Mouse (Mus musculus) heart, embryonic 16.5 days (tissue): ENCODE data around the gene Ensa. TPM values are rescaled to one million over a fixed set of nuclear protein-coding genes. Genes with fewer than 3 reads are reported as not detected.

Source experiments
- ATAC-seq: fragments of 200-750 bp; cut with Nextera tagmentation; replicated peaks from 2 replicates; pipeline ENCODE4 v1.8.0; 2017; ENCODE audit warnings: moderate number of reproducible peaks; ENCODE audit not compliant: insufficient read depth, low FRiP score; ENCODE audit errors: extremely low read depth
- H3K27ac ChIP-seq: fragments of 300-500 bp; sonication (generic); 2 replicates; pipeline ENCODE4 v1.5.1; 2014; ENCODE audit warnings: mild to moderate bottlenecking, low read length, control low read depth, moderate library complexity
- H3K27me3 ChIP-seq: fragments of 300-500 bp; sonication (generic); 2 replicates; pipeline ENCODE4 v1.6.1; 2014; ENCODE audit warnings: low read length, mixed read lengths; ENCODE audit not compliant: control insufficient read depth, insufficient read depth
- H3K36me3 ChIP-seq: fragments of 300-500 bp; sonication (generic); 2 replicates; pipeline ENCODE4 v1.6.1; 2014; ENCODE audit not compliant: control insufficient read depth, insufficient read depth
- H3K4me1 ChIP-seq: fragments of 300-500 bp; sonication (generic); 2 replicates; pipeline ENCODE4 v1.6.1; 2014; ENCODE audit warnings: low read length, mixed read lengths; ENCODE audit not compliant: control insufficient read depth, insufficient read depth
- H3K4me2 ChIP-seq: fragments of 300-500 bp; sonication (generic); 2 replicates; pipeline ENCODE4 v1.6.1; 2014; ENCODE audit warnings: low read depth, mild to moderate bottlenecking, control low read depth, low read length
- H3K4me3 ChIP-seq: fragments of 300-500 bp; sonication (generic); 2 replicates; pipeline ENCODE4 v1.5.1; 2014; ENCODE audit warnings: mild to moderate bottlenecking, control low read depth, low read length
- H3K9ac ChIP-seq: fragments of 300-500 bp; sonication (generic); 2 replicates; pipeline ENCODE4 v1.6.1; 2014; ENCODE audit warnings: low read length, control low read depth
- H3K9me3 ChIP-seq: fragments of 300-500 bp; sonication (generic); replicated peaks from 2 replicates; pipeline ENCODE4 v1.6.1; 2016; ENCODE audit warnings: low read length; ENCODE audit not compliant: control insufficient read depth
- WGBS: fragments of 180-500 bp; shearing (Covaris S2); extraction: QIAGEN DNeasy Blood & Tissue Kit; methylation state at CpG from one replicate; pipeline ENCODE4 v1.1.7; 2014; 5-methylcytosine and 5-hydroxymethylcytosine counted together
- polyA plus RNA-seq: library from polyadenylated mRNA; unstranded; fragments of >200 nt; fragmentation: Nextera tagmentation; extraction: Ambion mirVana; gene quantifications from 2 replicates; pipeline ENCODE4 v1.2.1, GENCODE M21; 2015

Gene Ensa
- 51.1 and 53.0 TPM in 2 replicates for polyA plus RNA-seq

DNA sequence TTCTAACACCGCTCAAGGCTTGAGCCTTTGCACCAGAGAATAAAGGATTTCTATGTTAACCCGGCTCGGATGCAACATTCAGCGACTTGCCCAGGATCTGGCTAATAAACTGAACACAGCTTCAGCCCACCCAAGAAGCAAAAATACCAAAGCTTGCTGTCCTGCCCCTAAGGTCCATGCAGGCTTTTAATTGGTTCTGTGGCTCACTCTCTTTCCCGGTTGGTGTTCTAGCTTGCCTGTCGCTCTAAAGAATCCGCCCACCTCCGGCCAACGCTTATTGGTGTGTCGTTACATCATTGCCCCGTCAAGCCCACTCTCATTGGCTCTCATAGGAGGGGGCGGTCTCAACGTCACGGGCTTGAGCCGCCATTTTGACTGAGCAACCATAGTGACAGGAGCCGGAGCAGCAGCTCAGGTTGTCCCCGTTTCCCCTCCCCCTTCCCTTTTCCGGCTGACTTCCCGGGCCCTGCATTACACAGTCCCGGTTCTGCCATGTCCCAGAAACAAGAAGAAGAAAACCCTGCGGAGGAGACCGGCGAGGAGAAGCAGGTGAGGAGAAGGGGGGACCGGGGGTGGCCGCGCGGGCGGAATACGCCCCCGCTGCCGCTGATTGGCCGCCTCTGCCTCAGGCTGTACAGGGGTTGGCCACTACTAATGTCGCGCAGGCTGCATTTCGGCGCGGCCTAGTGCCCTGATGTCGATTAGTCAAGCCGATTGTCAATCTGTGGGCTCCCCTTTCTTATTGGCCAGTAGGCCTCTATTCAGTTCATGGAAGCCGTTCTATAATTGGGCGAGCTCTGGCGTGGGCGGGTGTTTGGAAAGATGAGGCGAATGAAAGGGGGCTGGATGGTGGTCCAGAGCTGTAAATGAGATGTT, at the start of gene Ensa:
Gene Ensa (plus strand): TSS at position 366 of the 876 bp plus-strand sequence.
- peaks cover 21% of the 10 kb centered on the region for H3K36me3 ChIP-seq
- peak; percentile 98 for ATAC-seq
- no peaks in the 10 kb centered on the region for H3K9me3 ChIP-seq
- H3K4me2 ChIP-seq: peak within 1 kb of the TSS; percentile 89
- H3K27me3 ChIP-seq: no peaks in the 10 kb centered on the region
- H3K27ac ChIP-seq: peak within 1 kb of the TSS; percentile 84
- H3K4me3 ChIP-seq: peak within 1 kb of the TSS; percentile 72
- H3K4me1 ChIP-seq: peaks cover 9% of the 10 kb centered on the region
- WGBS: under 1% methylated on average over 44 of the region's 44 CpGs
- H3K9ac ChIP-seq: peak within 1 kb of the TSS; percentile 75

DNA sequence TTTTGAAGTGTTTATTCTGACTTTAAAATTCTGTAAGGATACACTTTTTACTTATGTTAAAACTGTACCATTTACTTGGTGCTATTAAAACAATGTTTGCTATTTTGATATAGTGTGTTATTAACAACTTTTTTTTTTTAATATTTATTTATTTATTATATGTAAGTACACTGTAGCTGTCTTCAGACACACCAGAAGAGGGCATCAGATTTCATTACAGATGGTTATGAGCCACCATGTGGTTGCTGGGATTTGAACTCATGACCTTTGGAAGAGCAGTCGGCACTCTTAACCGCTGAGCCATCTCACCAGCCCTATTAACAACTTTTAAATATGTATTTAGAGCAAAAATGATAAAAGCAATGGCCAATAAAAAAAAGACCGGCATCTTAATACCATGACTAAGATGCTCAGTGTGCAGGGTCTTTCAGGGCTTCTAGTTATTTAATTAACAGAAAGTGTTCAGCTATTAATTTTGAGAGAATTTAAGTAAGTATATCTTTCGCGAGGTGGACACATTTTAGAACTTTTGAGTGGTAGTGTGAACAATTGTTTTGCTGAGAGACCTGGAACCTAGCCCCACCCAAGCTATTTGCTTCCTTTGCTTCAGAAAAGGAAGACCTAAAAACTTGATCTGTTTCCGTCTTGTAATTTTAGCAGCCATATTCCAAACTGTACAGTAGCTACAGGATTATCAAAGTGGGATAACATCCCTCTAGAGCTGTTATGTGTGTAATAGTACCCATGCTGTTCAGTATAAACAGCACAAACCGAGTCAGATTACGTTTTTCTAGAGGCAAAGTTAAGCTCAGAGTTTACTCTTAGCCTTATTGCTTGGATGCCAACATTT, 36.8 kb upstream of the Ensa start:
- Histone ChIP-seq H3K4me2 (peak overlapping the region; percentile 78), H3K4me1 (no peaks in the 10 kb centered on the region), H3K36me3 (peaks cover 7% of the 10 kb centered on the region), H3K27me3 (no peaks in the 10 kb centered on the region), H3K4me3 (peak overlapping the region; percentile 75), H3K9ac (peak overlapping the region; percentile 67), H3K27ac (peak overlapping the region; percentile 83), H3K9me3 (no peaks in the 10 kb centered on the region)
- WGBS: 51% methylated on average over 8 of the region's 8 CpGs
- ATAC-seq: peak; percentile 12; the same call in 1 of the 2 replicates

DNA sequence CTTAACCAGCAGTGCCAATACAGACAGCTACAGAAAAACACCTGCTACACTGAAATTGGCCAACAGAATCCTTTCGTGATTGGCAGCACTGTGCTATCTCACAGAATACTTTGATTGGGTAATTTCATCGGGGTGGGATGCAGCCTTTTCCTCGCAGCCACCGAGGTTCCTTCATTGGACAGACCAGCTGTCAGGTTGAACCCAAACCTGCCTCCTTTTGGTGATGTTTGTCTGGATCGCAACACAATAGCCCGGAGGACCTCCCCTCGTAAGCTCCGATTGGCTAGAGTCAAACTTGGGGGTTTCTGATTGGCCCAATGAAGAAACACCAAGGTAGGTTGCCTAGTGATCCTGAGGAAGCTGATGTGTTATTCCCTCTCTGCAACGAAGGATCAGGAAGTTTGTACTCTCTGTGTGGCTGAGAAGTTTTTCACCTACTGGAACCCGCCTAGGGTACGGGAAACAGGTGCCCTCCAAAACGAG, 36.1 kb upstream of the Ensa start, which contains the start of gene Golph3l:
Gene Golph3l (plus strand): TSS at position 331 of the 483 bp plus-strand sequence.
- Histone ChIP-seq H3K9me3 (no peaks in the 10 kb centered on the region), H3K27ac (peak within 1 kb of the TSS; percentile 83), H3K4me2 (peak within 1 kb of the TSS; percentile 78), H3K4me3 (peak within 1 kb of the TSS; percentile 75), H3K9ac (peak within 1 kb of the TSS; percentile 78), H3K36me3 (peaks cover 7% of the 10 kb centered on the region), H3K27me3 (no peaks in the 10 kb centered on the region), H3K4me1 (no peaks in the 10 kb centered on the region)
- under 1% methylated on average over 12 of the region's 12 CpGs for WGBS
- ATAC-seq: peak; percentile 100

DNA sequence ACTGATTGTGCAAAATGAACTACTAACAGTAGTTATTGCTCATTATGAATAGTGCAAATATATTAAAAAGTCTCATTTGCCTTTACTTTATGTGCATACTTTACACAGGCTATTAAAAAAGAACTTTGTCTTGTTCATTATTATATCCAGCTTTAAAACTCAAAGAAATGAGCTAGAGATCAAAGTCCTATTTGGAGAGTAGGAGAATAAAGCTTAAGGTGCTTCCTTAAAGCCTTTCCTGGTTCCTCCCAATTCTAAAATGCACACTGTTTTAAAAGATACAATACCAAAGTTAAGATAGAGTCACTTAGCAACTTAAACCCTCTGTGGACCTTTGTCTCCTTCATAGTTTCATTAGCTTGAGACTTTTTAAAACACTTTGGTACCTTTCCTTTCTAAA, 26.1 kb upstream of the Ensa start:
- no peaks in the 10 kb centered on the region for H3K4me1 ChIP-seq
- no peak overlapping the region for H3K27ac ChIP-seq
- no peak for ATAC-seq
- H3K9ac ChIP-seq: no peak overlapping the region
- no peaks in the 10 kb centered on the region for H3K9me3 ChIP-seq
- no peak overlapping the region for H3K4me2 ChIP-seq
- H3K36me3 ChIP-seq: peaks cover 16% of the 10 kb centered on the region
- H3K4me3 ChIP-seq: no peak overlapping the region
- H3K27me3 ChIP-seq: no peaks in the 10 kb centered on the region

DNA sequence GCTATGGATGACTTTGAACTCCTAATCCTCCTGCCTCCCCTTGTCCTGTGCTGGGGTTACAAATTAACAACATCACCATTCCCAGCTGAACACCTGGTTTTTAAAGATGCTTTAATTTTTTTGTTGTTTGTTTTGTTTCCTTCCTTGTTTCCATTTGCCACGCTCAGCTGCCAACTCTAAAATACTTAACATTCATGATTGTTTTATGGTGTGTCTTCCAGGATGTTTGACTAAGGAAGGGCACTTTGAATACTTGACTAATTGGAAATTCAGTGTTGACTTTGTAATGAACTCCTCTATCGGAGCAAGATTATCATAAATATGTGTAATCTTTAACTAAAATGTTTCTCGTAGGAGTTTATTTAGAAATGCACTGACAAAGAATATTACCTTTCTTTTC, 23.5 kb upstream of the Ensa start:
- H3K9me3 ChIP-seq: no peaks in the 10 kb centered on the region
- no peak overlapping the region for H3K4me3 ChIP-seq
- peaks cover 8% of the 10 kb centered on the region for H3K36me3 ChIP-seq
- H3K27ac ChIP-seq: no peak overlapping the region
- WGBS: 89% methylated on average over 3 of the region's 3 CpGs
- H3K27me3 ChIP-seq: no peaks in the 10 kb centered on the region
- H3K9ac ChIP-seq: no peak overlapping the region
- H3K4me2 ChIP-seq: no peak overlapping the region
- H3K4me1 ChIP-seq: peaks cover 6% of the 10 kb centered on the region
- no peak for ATAC-seq

DNA sequence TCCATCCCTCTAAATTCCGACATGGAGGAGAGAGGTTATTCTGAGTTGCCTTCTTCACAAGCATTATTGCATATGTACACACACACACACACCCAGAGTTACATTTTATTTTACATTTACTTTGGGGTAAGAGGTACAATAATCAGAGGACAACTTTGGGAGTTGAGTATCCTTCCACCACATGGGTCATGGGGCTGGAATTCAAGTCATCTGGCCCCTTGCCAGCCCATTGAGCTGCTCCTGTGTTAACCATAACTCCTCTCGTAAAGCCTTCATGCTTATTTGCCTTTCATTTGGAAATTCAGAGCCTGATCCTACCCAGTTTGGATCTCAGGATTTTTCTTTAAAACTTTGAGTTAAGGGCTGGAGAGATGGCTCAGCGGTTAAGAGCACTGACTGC, 18.7 kb upstream of the Ensa start:
- no peak overlapping the region for H3K4me2 ChIP-seq
- H3K4me3 ChIP-seq: no peak overlapping the region
- no peak overlapping the region for H3K27ac ChIP-seq
- WGBS: 67% methylated on average over 3 of the region's 3 CpGs
- no peak overlapping the region for H3K9ac ChIP-seq
- H3K27me3 ChIP-seq: no peaks in the 10 kb centered on the region
- H3K36me3 ChIP-seq: peaks cover 21% of the 10 kb centered on the region; the same call in 1 of the 2 replicates
- H3K4me1 ChIP-seq: peaks cover 8% of the 10 kb centered on the region
- ATAC-seq: no peak
- H3K9me3 ChIP-seq: no peaks in the 10 kb centered on the region

DNA sequence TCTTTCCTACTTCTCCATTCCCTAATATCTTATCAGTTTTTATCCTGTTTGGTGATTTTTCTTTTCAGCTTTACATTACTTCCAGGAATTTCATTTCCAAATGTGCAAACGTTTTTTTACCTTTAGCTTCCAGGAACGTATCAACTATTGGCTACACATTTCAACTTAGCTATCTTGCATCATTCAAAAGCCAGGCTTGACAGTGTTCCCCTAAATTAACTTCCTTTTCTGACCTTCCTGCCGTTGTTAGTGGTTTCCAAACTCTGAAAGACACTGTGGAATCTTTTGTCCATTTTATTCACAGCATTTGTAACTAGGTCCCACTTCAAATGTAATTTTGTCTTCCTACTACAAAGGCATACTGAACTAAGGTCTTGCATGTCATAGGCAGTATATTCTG, 15.6 kb upstream of the Ensa start:
- H3K36me3 ChIP-seq: peaks cover 24% of the 10 kb centered on the region; the same call in 1 of the 2 replicates
- H3K9me3 ChIP-seq: no peaks in the 10 kb centered on the region
- H3K27ac ChIP-seq: no peak overlapping the region
- H3K4me2 ChIP-seq: no peak overlapping the region
- peaks cover 8% of the 10 kb centered on the region for H3K4me1 ChIP-seq
- WGBS: 63% methylated on average over 3 of the region's 3 CpGs
- ATAC-seq: no peak
- no peaks in the 10 kb centered on the region for H3K27me3 ChIP-seq
- H3K9ac ChIP-seq: no peak overlapping the region
- H3K4me3 ChIP-seq: no peak overlapping the region

DNA sequence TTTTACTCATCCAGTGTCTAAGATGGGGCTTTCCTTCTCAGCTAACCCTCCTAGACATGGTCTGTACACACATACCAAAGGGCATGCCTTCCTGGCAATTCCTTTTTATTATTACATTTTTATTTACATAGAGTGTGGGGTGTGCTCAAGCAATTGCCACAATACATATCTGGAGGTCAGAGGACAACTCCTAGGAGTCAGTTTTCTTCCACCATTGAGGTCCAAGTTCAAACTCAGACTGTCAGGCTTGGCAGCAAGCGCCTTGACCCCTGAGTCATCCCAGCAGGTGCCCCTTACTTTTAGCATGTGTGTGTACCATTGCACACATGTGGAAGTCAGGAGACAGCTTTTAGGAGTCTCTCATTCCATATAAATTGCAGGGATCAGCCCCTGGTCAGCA, 10.8 kb upstream of the Ensa start:
- H3K4me2 ChIP-seq: no peak overlapping the region
- no peaks in the 10 kb centered on the region for H3K27me3 ChIP-seq
- no peaks in the 10 kb centered on the region for H3K9me3 ChIP-seq
- no peak overlapping the region for H3K27ac ChIP-seq
- H3K4me3 ChIP-seq: no peak overlapping the region
- 87% methylated on average over 1 of the region's 1 CpGs for WGBS
- no peak overlapping the region for H3K9ac ChIP-seq
- no peak for ATAC-seq
- 0 out of 2 replicates have a peak, but pooled peaks cover 2% of the 10 kb centered on the region for H3K4me1 ChIP-seq
- H3K36me3 ChIP-seq: peaks cover 38% of the 10 kb centered on the region
